Mouse (Mus musculus) B cell, adult (primary cell): ENCODE data around the gene Fbxo24. TPM values are rescaled to one million over a fixed set of nuclear protein-coding genes. Genes with fewer than 3 reads are reported as not detected.

Source experiments
- total RNA-seq: library from RNA; stranded (reverse); gene quantifications from 4 replicates; pipeline ENCODE4 v1.2.4, GENCODE M21; 2023; ENCODE audit not compliant: inconsistent age

Fbxo24 gene
- total RNA-seq, result 0.22 to 0.45 TPM (median 0.30 TPM) in 3 of 4 replicates, not detected in the other

GRCm38 (mm10) chr5:137628498-137629305 lies at the start of gene Fbxo24, which contains the start of the genes Lrch4 and Gm20605:
Gene Fbxo24 (minus strand): TSS chr5:137629002.
Gene Lrch4 (plus strand): TSS chr5:137629121.
Gene Gm20605 (plus strand): TSS chr5:137629175.

GRCm38 (mm10) chr5:137645652-137646091 lies 16.9 kb upstream of the Fbxo24 start, which contains the start of gene Irs3:
Gene Irs3 (minus strand): TSS chr5:137645714.

GRCm38 (mm10) chr5:137641054-137641453 lies 12.3 kb upstream of the Fbxo24 start, which contains the start of gene Sap25:
Gene Sap25 (plus strand): TSS chr5:137641334.

GRCm38 (mm10) chr5:137613550-137613949 lies 15.3 kb downstream of the Fbxo24 start, which contains the start of gene Pcolce:
Gene Pcolce (minus strand): TSS chr5:137613784.

GRCm38 (mm10) chr5:137600619-137601364 lies 28.0 kb downstream of the Fbxo24 start, which contains the start of gene Mospd3:
Gene Mospd3 (minus strand): TSS chr5:137601058.

GRCm38 (mm10) chr5:137569665-137570064 lies 59.1 kb downstream of the Fbxo24 start, which contains the start of gene Tfr2:
Gene Tfr2 (plus strand): TSS chr5:137569840.

Other genes starting within 250 kb of the Fbxo24 start
- gene Zan, start 151.9 kb downstream of the Fbxo24 start, total RNA-seq, result not detected in 4 replicates
- 30.1 to 38.1 TPM (median 33.0 TPM) in 4 replicates for gene Pop7, start 126.5 kb downstream of the Fbxo24 start, total RNA-seq
- 114 to 121 TPM (median 115 TPM) in 4 replicates for gene Gigyf1, start 110.5 kb downstream of the Fbxo24 start, total RNA-seq
- not detected in 4 replicates for gene Epo, start 95.8 kb downstream of the Fbxo24 start, total RNA-seq
- gene Gnb2, start 95.5 kb downstream of the Fbxo24 start, total RNA-seq, result 346 to 423 TPM (median 404 TPM) in 4 replicates
- gene Actl6b, start 75.5 kb downstream of the Fbxo24 start, total RNA-seq, result not detected in 4 replicates
- 0.29 to 1.5 TPM (median 0.71 TPM) in 4 replicates for gene Tfr2, start 59.2 kb downstream of the Fbxo24 start, total RNA-seq
- 32.1 to 44.5 TPM (median 37.3 TPM) in 4 replicates for gene Mospd3, start 27.9 kb downstream of the Fbxo24 start, total RNA-seq
- gene Pcolce, start 15.2 kb downstream of the Fbxo24 start, total RNA-seq, result 1.1 to 2.3 TPM (median 1.5 TPM) in 4 replicates
- 206 to 213 TPM (median 209 TPM) in 4 replicates for gene Lrch4, start 119 bp upstream of the Fbxo24 start, total RNA-seq
- 58.1 to 62.4 TPM (median 60.8 TPM) in 4 replicates for gene Gm20605, start 173 bp upstream of the Fbxo24 start, total RNA-seq
- 84.0 to 92.8 TPM (median 85.8 TPM) in 4 replicates for gene Sap25, start 12.3 kb upstream of the Fbxo24 start, total RNA-seq
- not detected in 4 replicates for gene Irs3, start 16.7 kb upstream of the Fbxo24 start, total RNA-seq
- gene Agfg2, start 55.7 kb upstream of the Fbxo24 start, total RNA-seq, result 17.4 to 20.9 TPM (median 18.1 TPM) in 4 replicates
- 0.21 to 0.48 TPM (median 0.42 TPM) in 4 replicates for gene Nyap1, start 112.6 kb upstream of the Fbxo24 start, total RNA-seq
- gene Tsc22d4, start 116.7 kb upstream of the Fbxo24 start, total RNA-seq, result 201 to 221 TPM (median 212 TPM) in 4 replicates
- gene Ppp1r35, start 149.8 kb upstream of the Fbxo24 start, total RNA-seq, result 19.3 to 26.7 TPM (median 22.2 TPM) in 4 replicates
- 82.8 to 102 TPM (median 90.4 TPM) in 4 replicates for gene Mepce, start 158.7 kb upstream of the Fbxo24 start, total RNA-seq
- 19.2 to 24.6 TPM (median 22.6 TPM) in 4 replicates for gene Zcwpw1, start 158.8 kb upstream of the Fbxo24 start, total RNA-seq
- 1.3 to 3.1 TPM (median 1.7 TPM) in 4 replicates for gene Pilra, start 207.3 kb upstream of the Fbxo24 start, total RNA-seq
- gene Pilrb1, start 229.1 kb upstream of the Fbxo24 start, total RNA-seq, result 1.3 to 3.3 TPM (median 1.5 TPM) in 4 replicates
- gene Pilrb2, start 242.8 kb upstream of the Fbxo24 start, total RNA-seq, result 1.1 to 2.5 TPM (median 1.6 TPM) in 3 of 4 replicates, not detected in the other